Mouse (Mus musculus) heart, postnatal 10 days (tissue): Measurements from ENCODE around the gene Pde10a. TPM values are rescaled to one million over a fixed set of nuclear protein-coding genes. Genes with fewer than 3 reads are reported as not detected.
A peak's percentile ranks its signal among the peaks of the same experiment; 100 is the strongest.

Experiments
- DNase-seq, 2 experiments: peaks; one replicate each; pipeline ENCODE4 v3.0.0; 2021
- intact Hi-C: fragments of 180-260 bp; cut with DNase I; formaldehyde crosslinking; loops from one replicate; pipeline ENCODE4 v1.15.1; 2025
- total RNA-seq, 2 experiments: library from RNA; stranded (reverse); gene quantifications; 2 replicates each; pipeline ENCODE4 v1.2.3; 2021

Pde10a gene
- total RNA-seq, 2 experiments from 2014 or later: 5.0 to 7.7 TPM

DNA sequence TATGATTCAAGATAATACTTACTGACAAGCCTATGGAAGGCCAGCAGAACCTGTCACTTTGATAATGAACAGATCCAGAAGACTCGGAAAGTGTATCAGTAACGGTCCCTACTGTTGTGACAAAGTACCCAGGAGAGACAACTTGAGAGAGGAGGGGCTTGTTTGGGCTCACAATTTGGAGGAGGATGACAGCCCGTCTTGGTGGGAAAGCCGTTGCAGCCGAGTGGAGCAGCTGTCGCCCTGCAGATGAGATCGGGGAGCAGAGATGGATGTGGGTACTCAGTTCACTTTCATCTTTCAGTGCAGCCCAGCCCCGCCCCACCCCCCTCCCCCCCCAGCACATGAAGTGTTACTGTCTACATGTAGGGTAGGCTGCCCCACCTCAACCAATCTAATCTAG lies 398.6 kb downstream of the Pde10a start:
- no peak for DNase-seq
- intact Hi-C loops: no loop called here

- DNase-seq: no peak
- intact Hi-C loops: no loop called here
Observed at GRCm38 (mm10) chr17:8925819-8926383, 400.7 kb downstream of the Pde10a start.

- intact Hi-C loops: no loop called here
- no peak for DNase-seq
Observed at GRCm38 (mm10) chr17:8928560-8928959, 403.4 kb downstream of the Pde10a start.

GRCm38 (mm10) chr17:8929636-8930035 lies 404.5 kb downstream of the Pde10a start:
- no peak for DNase-seq
- intact Hi-C loops: loop anchor here (10.0 kb wide), 1 partner anchor 465 kb away; no protein-coding TSS in a partner anchor

DNA sequence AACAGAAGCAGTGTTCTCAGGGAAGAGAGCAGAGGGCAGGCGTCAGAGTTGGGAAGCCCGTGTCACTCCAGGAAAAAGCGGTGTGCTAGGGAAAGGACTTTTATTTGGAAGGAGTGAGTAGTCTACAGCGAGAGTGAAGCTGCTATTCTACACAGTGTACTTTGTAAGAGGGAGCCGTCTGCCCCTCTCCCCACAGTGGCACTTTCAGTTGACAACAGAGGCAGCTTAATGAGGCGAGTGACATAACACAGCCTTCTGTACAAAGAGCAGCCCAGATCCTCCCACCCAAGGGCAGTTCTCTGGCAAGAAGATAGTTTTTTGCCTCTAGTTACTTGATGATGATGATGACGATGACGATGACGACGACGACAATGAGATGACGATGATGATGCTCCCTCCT lies 410.4 kb downstream of the Pde10a start:
- intact Hi-C loops: loop anchor here (1.0 to 10.0 kb wide), 4 partner anchors 135 to 471 kb away; no protein-coding TSS in a partner anchor
- no peak for DNase-seq

GRCm38 (mm10) chr17:8936603-8937002 lies 411.4 kb downstream of the Pde10a start:
- peak; percentile 59 to 75 for DNase-seq
- intact Hi-C loops: loop anchor here (1.0 to 10.0 kb wide), 4 partner anchors 136 to 472 kb away; no protein-coding TSS in a partner anchor

- DNase-seq: no peak
- intact Hi-C loops: no loop called here
Observed at GRCm38 (mm10) chr17:8951588-8951987, 426.4 kb downstream of the Pde10a start.

GRCm38 (mm10) chr17:8952951-8953350 lies 427.8 kb downstream of the Pde10a start:
- DNase-seq: no peak
- intact Hi-C loops: no loop called here

DNA sequence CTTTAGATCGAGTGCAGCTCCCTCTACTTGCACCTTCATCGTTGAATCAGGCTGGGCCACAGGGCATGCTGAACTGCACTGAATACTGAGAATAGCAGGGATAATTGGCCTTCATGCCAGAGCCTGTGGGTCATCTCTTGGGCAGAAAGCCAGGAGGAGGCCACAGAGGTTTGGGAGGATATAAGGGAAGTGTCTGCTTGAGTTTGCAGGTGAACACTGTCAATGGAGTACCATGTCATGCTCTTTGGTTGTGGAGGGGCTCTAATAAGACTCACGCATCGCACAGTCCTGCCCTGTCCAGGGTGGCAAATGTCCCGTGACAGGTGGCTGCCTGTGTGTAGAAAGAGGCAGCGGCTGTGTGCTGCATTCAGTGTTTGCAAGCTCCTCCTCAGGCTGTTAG lies 433.0 kb downstream of the Pde10a start:
- DNase-seq: no peak
- intact Hi-C loops: no loop called here

GRCm38 (mm10) chr17:8960386-8960785 lies 435.2 kb downstream of the Pde10a start:
- DNase-seq: no peak
- intact Hi-C loops: no loop called here

- intact Hi-C loops: no loop called here
- DNase-seq: no peak
Observed at GRCm38 (mm10) chr17:8961097-8961496, 435.9 kb downstream of the Pde10a start.

- no peak for DNase-seq
- intact Hi-C loops: no loop called here
Observed at GRCm38 (mm10) chr17:8961644-8962043, 436.5 kb downstream of the Pde10a start.

DNA sequence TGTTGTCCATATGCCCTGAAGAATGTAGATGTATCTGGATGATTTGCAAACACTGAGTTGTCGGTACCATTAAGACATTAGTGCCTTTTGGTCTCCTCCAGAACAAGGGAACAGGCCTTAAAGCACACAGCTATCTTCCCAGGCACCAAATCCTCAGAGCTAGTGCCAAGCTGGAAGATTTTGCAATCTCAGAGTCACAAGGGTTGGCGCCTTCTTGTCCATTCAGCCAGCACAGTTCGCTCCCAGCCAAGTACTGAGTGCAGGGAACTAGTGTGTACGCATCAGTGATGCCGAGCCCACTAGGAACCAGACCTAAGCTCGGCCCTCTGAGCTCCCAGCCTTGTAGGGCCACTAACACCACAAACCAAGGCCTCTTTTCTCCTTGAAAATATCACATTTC lies 440.0 kb downstream of the Pde10a start:
- intact Hi-C loops: no loop called here
- DNase-seq: no peak

GRCm38 (mm10) chr17:8972152-8972854 lies 447.1 kb downstream of the Pde10a start:
- intact Hi-C loops: no loop called here
- DNase-seq: no peak

DNA sequence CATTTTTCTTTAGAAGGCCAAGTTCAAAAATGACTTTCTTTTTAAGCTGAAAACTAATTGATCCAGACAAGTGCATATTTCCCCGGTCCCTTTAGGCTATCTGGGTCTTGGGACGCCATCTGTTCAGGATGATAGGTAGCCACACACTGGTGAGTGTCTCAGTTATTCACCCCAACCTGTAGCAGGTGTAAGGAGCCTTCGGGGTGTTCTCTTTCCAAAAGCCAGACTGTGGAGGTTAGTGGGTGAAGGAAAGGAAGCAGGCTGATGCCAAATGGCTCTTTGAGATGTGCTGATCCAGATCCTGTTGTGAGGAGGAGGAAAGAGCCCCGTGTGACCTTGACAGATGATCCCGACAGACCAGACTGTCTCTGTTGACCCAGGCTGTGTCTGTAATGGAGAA lies 448.2 kb downstream of the Pde10a start:
- intact Hi-C loops: no loop called here
- DNase-seq: no peak

DNA sequence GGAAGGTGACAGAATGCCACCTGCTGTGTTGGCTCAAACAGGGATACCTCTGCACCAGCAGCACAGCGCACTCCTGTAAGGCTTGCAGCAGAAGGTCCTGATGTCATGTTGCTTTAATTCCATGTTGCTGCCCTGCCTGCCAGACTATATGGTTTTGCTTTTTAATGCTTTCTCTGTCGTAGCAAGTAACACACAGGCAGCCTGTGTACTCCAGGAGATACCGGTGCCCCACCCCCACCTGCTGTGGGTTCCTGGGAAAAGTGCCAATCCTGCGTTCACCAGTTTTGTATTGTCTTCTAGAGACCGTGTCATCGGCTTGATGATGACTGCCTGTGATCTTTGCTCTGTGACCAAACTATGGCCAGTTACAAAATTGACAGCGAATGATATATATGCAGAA lies 449.3 kb downstream of the Pde10a start:
- intact Hi-C loops: no loop called here
- DNase-seq: no peak

GRCm38 (mm10) chr17:8974823-8975397 lies 449.7 kb downstream of the Pde10a start:
- intact Hi-C loops: no loop called here
- no peak for DNase-seq

- no peak for DNase-seq
- intact Hi-C loops: no loop called here
Observed at GRCm38 (mm10) chr17:8976745-8977144, 451.6 kb downstream of the Pde10a start.

DNA sequence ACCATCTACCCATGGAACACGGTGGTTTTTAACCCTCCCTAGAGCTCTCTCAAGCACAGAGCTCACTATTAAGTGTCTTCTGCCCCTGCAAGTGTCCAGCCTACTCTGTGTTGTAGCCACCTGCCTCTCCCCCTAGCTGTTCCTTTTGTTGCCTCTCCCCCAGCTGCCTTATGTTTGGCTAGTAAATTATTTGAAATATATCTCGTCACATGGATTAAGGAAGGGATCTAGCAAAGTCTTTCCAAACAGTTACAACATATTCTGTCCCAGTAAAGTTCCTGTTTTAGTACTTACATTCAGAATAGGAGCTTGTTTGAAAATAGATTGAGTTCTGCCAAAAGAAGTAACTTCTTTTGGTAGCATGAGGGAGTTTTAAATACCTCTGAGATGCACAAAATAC lies 452.1 kb downstream of the Pde10a start:
- DNase-seq: no peak
- intact Hi-C loops: no loop called here

DNA sequence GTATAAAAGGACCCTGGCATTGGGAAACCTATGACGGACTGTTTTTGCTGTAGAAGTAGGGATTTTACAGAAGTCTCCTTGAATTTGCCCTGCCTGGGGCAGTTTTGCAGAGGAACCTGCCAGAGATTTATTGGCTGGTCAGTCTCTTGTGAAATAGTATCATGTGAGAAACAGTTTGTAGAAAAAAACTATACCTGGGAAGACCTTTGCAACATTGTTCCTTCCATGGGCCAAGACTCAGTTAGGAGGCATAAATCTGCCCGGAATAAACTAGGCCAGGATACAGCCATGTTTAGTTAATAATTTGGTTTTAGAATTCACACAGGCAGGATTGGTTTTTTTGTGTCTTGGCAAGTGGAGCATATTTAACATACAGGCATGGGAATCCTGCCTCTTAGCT lies 458.4 kb downstream of the Pde10a start:
- DNase-seq: no peak

GRCm38 (mm10) chr17:8985714-8986113 lies 460.5 kb downstream of the Pde10a start:
- intact Hi-C loops: no loop called here
- peak in 1 of 2 experiments; percentile 5 for DNase-seq

More for the DNA sequence above, 458.4 kb downstream of the Pde10a start:
- intact Hi-C loops: no loop called here

DNA sequence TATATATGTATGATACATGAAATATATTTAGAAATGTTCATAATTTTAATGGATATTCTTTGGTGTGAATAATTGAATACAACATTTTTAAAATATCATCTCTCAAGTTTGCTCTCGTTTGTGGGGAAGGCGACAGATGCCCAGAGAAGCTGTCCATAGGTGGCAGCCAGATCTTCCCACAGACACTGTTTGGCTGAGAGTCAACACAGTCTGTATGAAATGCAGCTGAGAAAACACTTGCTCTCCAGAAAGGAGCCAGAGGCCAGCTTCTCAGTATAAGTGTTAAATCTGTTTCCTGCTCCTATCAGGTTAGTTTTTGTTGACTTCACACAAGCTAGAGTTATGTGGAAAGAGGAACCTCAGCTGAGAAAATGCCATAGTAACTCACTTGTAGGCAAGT lies 461.4 kb downstream of the Pde10a start:
- DNase-seq: no peak
- intact Hi-C loops: no loop called here
